Mouse (Mus musculus): ENCODE data around the gene Trim8. TPM values are rescaled to one million over a fixed set of nuclear protein-coding genes. Genes with fewer than 3 reads are reported as not detected.
A peak's percentile ranks its signal among the peaks of the same experiment; 100 is the strongest.

Trim8 gene
- polyA plus RNA-seq, 1 experiment, result 12.4 TPM

GRCm38 (mm10) chr19:46486709-46487108 is 14.8 kb upstream of the Trim8 start:
- Histone ChIP-seq H3K4me3 (ENCODE audit: insufficient read depth, low read depth, low read length) (no peak overlapping the region), H3K4me1 (ENCODE audit: control insufficient read depth, insufficient read depth, insufficient read length, low read length) (peaks cover 36% of the 10 kb centered on the region), H3K27ac (replicated peaks; ENCODE audit: low read depth, low read length) (peak overlapping the region; percentile 39; the same call in 1 of the 2 replicates)

- H3K27ac ChIP-seq (replicated peaks; ENCODE audit: low read depth, low read length), result no peak overlapping the region
- no peak overlapping the region for H3K4me3 ChIP-seq (ENCODE audit: insufficient read depth, low read depth, low read length)
- peaks cover 18% of the 10 kb centered on the region; the same call in 1 of the 2 replicates for H3K4me1 ChIP-seq (ENCODE audit: control insufficient read depth, insufficient read depth, insufficient read length, low read length)
These were observed 12.1 kb upstream of the Trim8 start for GRCm38 (mm10) chr19:46489448-46489847.

GRCm38 (mm10) chr19:46490634-46491033 is 10.9 kb upstream of the Trim8 start:
- no peak overlapping the region for H3K4me3 ChIP-seq (ENCODE audit: insufficient read depth, low read depth, low read length)
- H3K4me1 ChIP-seq (ENCODE audit: control insufficient read depth, insufficient read depth, insufficient read length, low read length), result peaks cover 8% of the 10 kb centered on the region; the same call in 1 of the 2 replicates
- H3K27ac ChIP-seq (replicated peaks; ENCODE audit: low read depth, low read length), result no peak overlapping the region

- Histone ChIP-seq H3K4me1 (ENCODE audit: control insufficient read depth, insufficient read depth, insufficient read length, low read length) (peaks cover 3% of the 10 kb centered on the region; the same call in 1 of the 2 replicates), H3K27ac (replicated peaks; ENCODE audit: low read depth, low read length) (no peak overlapping the region)
These were observed 6.4 kb upstream of the Trim8 start for GRCm38 (mm10) chr19:46495136-46495535.

GRCm38 (mm10) chr19:46497230-46497629 is 4.3 kb upstream of the Trim8 start:
- Histone ChIP-seq H3K4me3 (ENCODE audit: insufficient read depth, low read depth, low read length) (no peak overlapping the region), H3K4me1 (ENCODE audit: control insufficient read depth, insufficient read depth, insufficient read length, low read length) (no peaks in the 10 kb centered on the region)

More at GRCm38 (mm10) chr19:46495136-46495535, 6.4 kb upstream of the Trim8 start:
- no peak overlapping the region for H3K4me3 ChIP-seq (ENCODE audit: insufficient read depth, low read depth, low read length)

GRCm38 (mm10) chr19:46499539-46499835 is 2.0 kb upstream of the Trim8 start:
- peak overlapping the region; percentile 40 for H3K4me3 ChIP-seq (ENCODE audit: insufficient read depth, low read depth, low read length)
- H3K27ac ChIP-seq (replicated peaks; ENCODE audit: low read depth, low read length), result 0 out of 2 replicates have a peak overlapping the region, but pooled peaks have one; percentile 33
- H3K4me1 ChIP-seq (ENCODE audit: control insufficient read depth, insufficient read depth, insufficient read length, low read length), result no peaks in the 10 kb centered on the region

More at GRCm38 (mm10) chr19:46497230-46497629, 4.3 kb upstream of the Trim8 start:
- H3K27ac ChIP-seq (replicated peaks; ENCODE audit: low read depth, low read length), result no peak overlapping the region

GRCm38 (mm10) chr19:46499836-46500580 is 1.5 kb upstream of the Trim8 start:
- H3K4me1 ChIP-seq (ENCODE audit: control insufficient read depth, insufficient read depth, insufficient read length, low read length), result peaks cover 4% of the 10 kb centered on the region

GRCm38 (mm10) chr19:46500581-46501341 is 741 bp upstream of the Trim8 start:
- Histone ChIP-seq H3K4me3 (ENCODE audit: insufficient read depth, low read depth, low read length) (peak overlapping the region; percentile 80), H3K27ac (replicated peaks; ENCODE audit: low read depth, low read length) (peak overlapping the region; percentile 99), H3K4me1 (ENCODE audit: control insufficient read depth, insufficient read depth, insufficient read length, low read length) (peaks cover 11% of the 10 kb centered on the region)

More at GRCm38 (mm10) chr19:46499836-46500580, 1.5 kb upstream of the Trim8 start:
- Histone ChIP-seq H3K27ac (replicated peaks; ENCODE audit: low read depth, low read length) (peak overlapping the region; percentile 99), H3K4me3 (ENCODE audit: insufficient read depth, low read depth, low read length) (peak overlapping the region; percentile 80)

GRCm38 (mm10) chr19:46502069-46502455 is 560 bp downstream of the Trim8 start:
- Histone ChIP-seq H3K27ac (replicated peaks; ENCODE audit: low read depth, low read length) (peak overlapping the region; percentile 85), H3K4me3 (ENCODE audit: insufficient read depth, low read depth, low read length) (peak overlapping the region; percentile 80), H3K4me1 (ENCODE audit: control insufficient read depth, insufficient read depth, insufficient read length, low read length) (peaks cover 20% of the 10 kb centered on the region)

GRCm38 (mm10) chr19:46502471-46503166 is 1.1 kb downstream of the Trim8 start:
- Histone ChIP-seq H3K4me1 (ENCODE audit: control insufficient read depth, insufficient read depth, insufficient read length, low read length) (peaks cover 25% of the 10 kb centered on the region), H3K27ac (replicated peaks; ENCODE audit: low read depth, low read length) (peak overlapping the region; percentile 85), H3K4me3 (ENCODE audit: insufficient read depth, low read depth, low read length) (peak overlapping the region; percentile 80)

GRCm38 (mm10) chr19:46503351-46504084 is 2.0 kb downstream of the Trim8 start:
- Histone ChIP-seq H3K27ac (replicated peaks; ENCODE audit: low read depth, low read length) (peak overlapping the region; percentile 85), H3K4me3 (ENCODE audit: insufficient read depth, low read depth, low read length) (peak overlapping the region; percentile 80), H3K4me1 (ENCODE audit: control insufficient read depth, insufficient read depth, insufficient read length, low read length) (peaks cover 33% of the 10 kb centered on the region)

GRCm38 (mm10) chr19:46504085-46504552 is 2.6 kb downstream of the Trim8 start:
- Histone ChIP-seq H3K4me3 (ENCODE audit: insufficient read depth, low read depth, low read length) (peak overlapping the region; percentile 80), H3K4me1 (ENCODE audit: control insufficient read depth, insufficient read depth, insufficient read length, low read length) (peaks cover 39% of the 10 kb centered on the region), H3K27ac (replicated peaks; ENCODE audit: low read depth, low read length) (peak overlapping the region; percentile 85)

- peak overlapping the region; percentile 85 for H3K27ac ChIP-seq (replicated peaks; ENCODE audit: low read depth, low read length)
- peak overlapping the region; percentile 80 for H3K4me3 ChIP-seq (ENCODE audit: insufficient read depth, low read depth, low read length)
- H3K4me1 ChIP-seq (ENCODE audit: control insufficient read depth, insufficient read depth, insufficient read length, low read length), result peaks cover 47% of the 10 kb centered on the region
These were observed 3.4 kb downstream of the Trim8 start for GRCm38 (mm10) chr19:46504822-46505417.
